Mouse (Mus musculus) liver, embryonic 16.5 days (tissue): ENCODE results near the gene Nynrin. TPM values are rescaled to one million over a fixed set of nuclear protein-coding genes. Genes with fewer than 3 reads are reported as not detected.

Experiments
- ATAC-seq: fragments of 200-750 bp; cut with Nextera tagmentation; 2 replicates; pipeline ENCODE4 v1.8.0; 2017; ENCODE audit warnings: low read depth, mild to moderate bottlenecking, moderate number of reproducible peaks, moderate library complexity
- H3K27ac ChIP-seq: fragments of 300-500 bp; sonication (generic); 2 replicates; pipeline ENCODE4 v1.5.1; 2014; ENCODE audit warnings: mild to moderate bottlenecking, low read length
- H3K27me3 ChIP-seq: fragments of 300-500 bp; sonication (generic); 2 replicates; pipeline ENCODE4 v1.6.1; 2014; ENCODE audit warnings: low read depth, low read length, mixed read lengths; ENCODE audit not compliant: control insufficient read depth, insufficient read depth
- H3K36me3 ChIP-seq: fragments of 300-500 bp; sonication (generic); 2 replicates; pipeline ENCODE4 v1.6.1; 2014; ENCODE audit warnings: mild to moderate bottlenecking; ENCODE audit not compliant: control insufficient read depth, insufficient read depth
- H3K4me1 ChIP-seq: fragments of 300-500 bp; sonication (generic); 2 replicates; pipeline ENCODE4 v1.6.1; 2014; ENCODE audit warnings: low read depth, low read length, mixed read lengths; ENCODE audit not compliant: control insufficient read depth
- H3K4me2 ChIP-seq: fragments of 300-500 bp; sonication (generic); 2 replicates; pipeline ENCODE4 v1.6.1; 2014; ENCODE audit warnings: low read depth, low read length, mixed read lengths
- H3K4me3 ChIP-seq: fragments of 300-500 bp; sonication (generic); 2 replicates; pipeline ENCODE4 v1.5.1; 2014; ENCODE audit warnings: low read depth, mild to moderate bottlenecking, low read length
- H3K9ac ChIP-seq: fragments of 300-500 bp; sonication (generic); 2 replicates; pipeline ENCODE4 v1.6.1; 2014; ENCODE audit warnings: low read depth, low read length
- H3K9me3 ChIP-seq: fragments of 300-500 bp; sonication (generic); replicated peaks from 2 replicates; pipeline ENCODE4 v1.6.1; 2016; ENCODE audit warnings: low read length; ENCODE audit not compliant: control insufficient read depth
- WGBS: fragments of 180-500 bp; shearing (Covaris S2); extraction: QIAGEN DNeasy Blood & Tissue Kit; methylation state at CpG from one replicate; pipeline ENCODE4 v1.1.7; 2014; ENCODE audit not compliant: insufficient replicate concordance; 5-methylcytosine and 5-hydroxymethylcytosine counted together
- polyA plus RNA-seq: library from polyadenylated mRNA; unstranded; fragments of >200 nt; fragmentation: Nextera tagmentation; extraction: Ambion mirVana; gene quantifications from 2 replicates; pipeline ENCODE4 v1.2.1, GENCODE M21; 2015

Gene Nynrin
- polyA plus RNA-seq, 1 experiment from 2014 or later: 2.7 TPM

- no peak for ATAC-seq
- H3K4me1 ChIP-seq: peaks cover 15% of the 10 kb centered on the region
Observed at GRCm38 (mm10) chr14:55854406-55855100, 743 bp downstream of the Nynrin start.

GRCm38 (mm10) chr14:55855101-55855561 is 1.3 kb downstream of the Nynrin start:
- Histone ChIP-seq H3K4me3 (peak overlapping the region; percentile 61), H3K4me1 (peaks cover 15% of the 10 kb centered on the region), H3K9ac (0 out of 2 replicates have a peak overlapping the region, but pooled peaks have one; percentile 52), H3K36me3 (no peaks in the 10 kb centered on the region), H3K27me3 (peaks cover 4% of the 10 kb centered on the region; the same call in 1 of the 2 replicates), H3K4me2 (peak overlapping the region; percentile 63), H3K27ac (peak overlapping the region; percentile 57), H3K9me3 (no peaks in the 10 kb centered on the region)
- whole genome bisulfite sequencing: 15% methylated on average over 4 of the region's 4 CpGs
- ATAC-seq: no peak; the same call in 1 of the 2 replicates

More at GRCm38 (mm10) chr14:55854406-55855100, 743 bp downstream of the Nynrin start:
- Histone ChIP-seq H3K27ac (peak overlapping the region; percentile 57), H3K4me2 (peak overlapping the region; percentile 63), H3K36me3 (no peaks in the 10 kb centered on the region), H3K9me3 (no peaks in the 10 kb centered on the region), H3K27me3 (peaks cover 4% of the 10 kb centered on the region; the same call in 1 of the 2 replicates), H3K9ac (peak overlapping the region; percentile 52), H3K4me3 (peak overlapping the region; percentile 61)
- 6% methylated on average over 9 of the region's 9 CpGs for WGBS

GRCm38 (mm10) chr14:55857588-55857987 is 3.8 kb downstream of the Nynrin start:
- no peaks in the 10 kb centered on the region for H3K9me3 ChIP-seq
- H3K27ac ChIP-seq: no peak overlapping the region
- H3K27me3 ChIP-seq: peaks cover 4% of the 10 kb centered on the region; the same call in 1 of the 2 replicates
- peaks cover 16% of the 10 kb centered on the region for H3K4me1 ChIP-seq
- no peak overlapping the region for H3K4me3 ChIP-seq
- WGBS: 57% methylated on average over 4 of the region's 4 CpGs
- ATAC-seq: no peak
- no peak overlapping the region for H3K4me2 ChIP-seq
- H3K36me3 ChIP-seq: no peaks in the 10 kb centered on the region
- no peak overlapping the region for H3K9ac ChIP-seq

DNA sequence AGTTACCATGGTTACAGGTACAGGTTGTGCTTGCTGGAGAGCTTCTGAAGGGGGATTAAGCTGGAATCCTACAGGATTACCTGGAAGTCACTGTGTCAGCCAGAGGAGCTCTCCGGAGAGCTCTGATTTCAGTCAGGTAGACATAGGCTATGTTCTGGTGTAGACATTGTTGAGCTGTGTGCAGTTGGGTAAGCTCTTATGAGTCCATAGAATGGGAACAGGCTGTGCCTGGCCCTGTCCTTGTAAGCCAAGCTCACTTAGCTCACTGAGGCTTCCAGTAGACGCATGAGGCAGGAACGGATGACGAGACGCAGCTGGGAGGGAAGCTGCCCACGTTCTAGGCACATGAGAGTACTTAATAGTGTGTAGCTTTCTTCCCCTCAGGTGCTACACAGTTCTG is 8.4 kb downstream of the Nynrin start:
- no peaks in the 10 kb centered on the region for H3K27me3 ChIP-seq
- H3K9ac ChIP-seq: no peak overlapping the region
- 59% methylated on average over 6 of the region's 6 CpGs for WGBS
- ATAC-seq: no peak
- peaks cover 6% of the 10 kb centered on the region for H3K4me1 ChIP-seq
- no peaks in the 10 kb centered on the region for H3K9me3 ChIP-seq
- H3K36me3 ChIP-seq: no peaks in the 10 kb centered on the region
- no peak overlapping the region for H3K4me3 ChIP-seq
- no peak overlapping the region for H3K27ac ChIP-seq
- no peak overlapping the region for H3K4me2 ChIP-seq

DNA sequence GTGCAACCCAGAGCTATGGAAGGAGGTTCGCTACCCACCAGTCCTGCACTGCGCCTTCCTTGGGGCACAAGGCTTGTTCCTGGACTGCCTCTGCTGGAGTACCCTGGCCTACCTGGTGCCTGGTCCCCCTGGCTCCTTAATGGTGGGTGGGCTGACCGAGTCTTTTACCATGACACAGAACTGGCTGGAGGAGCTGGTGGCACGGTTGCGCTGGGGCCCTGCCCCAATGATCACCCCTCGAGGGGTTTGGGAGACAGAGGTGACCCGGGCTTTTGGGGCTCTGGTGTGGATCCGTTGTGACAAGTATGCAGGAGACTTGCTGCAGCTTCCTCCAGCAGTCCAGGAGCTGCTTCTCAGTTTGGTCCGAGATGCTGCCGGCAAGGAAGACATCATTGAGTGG is 9.2 kb downstream of the Nynrin start:
- no peak overlapping the region for H3K27ac ChIP-seq
- no peak overlapping the region for H3K4me3 ChIP-seq
- H3K9me3 ChIP-seq: no peaks in the 10 kb centered on the region
- peaks cover 6% of the 10 kb centered on the region for H3K4me1 ChIP-seq
- H3K27me3 ChIP-seq: no peaks in the 10 kb centered on the region
- no peak for ATAC-seq
- no peaks in the 10 kb centered on the region; the same call in 1 of the 2 replicates for H3K36me3 ChIP-seq
- H3K9ac ChIP-seq: no peak overlapping the region
- no peak overlapping the region for H3K4me2 ChIP-seq
- WGBS: 78% methylated on average over 10 of the region's 10 CpGs

DNA sequence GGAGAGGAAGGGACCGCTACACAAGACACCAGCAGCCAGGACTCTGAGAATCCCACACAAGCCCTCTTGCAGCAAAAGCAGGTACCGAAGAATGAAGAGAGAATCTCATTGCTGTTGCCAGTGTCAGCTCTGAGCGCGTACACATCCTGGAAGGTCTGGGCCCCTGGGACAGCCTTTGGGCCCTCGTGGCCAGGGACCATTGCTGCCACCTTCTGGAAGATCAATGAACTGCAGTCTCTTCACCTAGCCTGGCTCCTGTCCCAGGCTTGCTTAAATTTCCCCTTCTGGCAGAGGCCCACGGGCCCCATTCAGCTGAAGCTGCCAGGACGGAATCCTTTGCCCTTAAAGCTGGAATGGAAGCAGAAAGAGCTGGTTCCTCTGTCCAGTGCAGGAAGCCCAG is 10.0 kb downstream of the Nynrin start:
- no peak overlapping the region for H3K9ac ChIP-seq
- H3K27ac ChIP-seq: no peak overlapping the region
- peaks cover 6% of the 10 kb centered on the region for H3K4me1 ChIP-seq
- peak; percentile 49; the same call in 1 of the 2 replicates for ATAC-seq
- H3K4me3 ChIP-seq: no peak overlapping the region
- no peaks in the 10 kb centered on the region; the same call in 1 of the 2 replicates for H3K36me3 ChIP-seq
- H3K9me3 ChIP-seq: no peaks in the 10 kb centered on the region
- no peaks in the 10 kb centered on the region for H3K27me3 ChIP-seq
- no peak overlapping the region for H3K4me2 ChIP-seq
- 36% methylated on average over 7 of the region's 7 CpGs for WGBS

DNA sequence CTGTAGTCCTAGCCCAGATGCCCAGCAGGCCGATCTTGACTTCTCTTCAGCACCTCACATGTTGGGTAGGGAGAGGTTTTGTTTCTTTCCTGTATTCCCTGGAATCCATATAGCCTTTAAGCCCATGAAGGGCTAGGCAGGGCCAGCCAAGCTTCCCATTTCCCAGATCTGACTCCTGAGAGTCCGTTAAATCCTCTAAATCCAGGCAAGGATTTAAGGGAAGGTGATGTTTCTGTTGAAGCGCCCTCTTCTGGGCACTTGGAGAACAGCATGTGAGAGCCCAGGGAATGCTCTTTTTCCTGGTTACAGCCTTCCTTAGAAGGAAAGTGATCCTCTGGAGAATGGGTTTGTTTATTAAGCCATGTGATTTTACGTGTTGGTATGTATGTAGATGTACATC is 13.2 kb downstream of the Nynrin start:
- H3K27me3 ChIP-seq: no peaks in the 10 kb centered on the region
- no peak for ATAC-seq
- no peak overlapping the region for H3K4me2 ChIP-seq
- no peaks in the 10 kb centered on the region for H3K4me1 ChIP-seq
- H3K27ac ChIP-seq: no peak overlapping the region
- no peak overlapping the region for H3K4me3 ChIP-seq
- no peak overlapping the region for H3K9ac ChIP-seq
- H3K9me3 ChIP-seq: no peaks in the 10 kb centered on the region
- no peaks in the 10 kb centered on the region; the same call in 1 of the 2 replicates for H3K36me3 ChIP-seq
- WGBS: 35% methylated on average over 4 of the region's 4 CpGs

- ATAC-seq: no peak
- 73% methylated on average over 14 of the region's 14 CpGs for WGBS
- H3K36me3 ChIP-seq: no peaks in the 10 kb centered on the region; the same call in 1 of the 2 replicates
- no peak overlapping the region for H3K9ac ChIP-seq
- H3K27ac ChIP-seq: no peak overlapping the region
- H3K4me1 ChIP-seq: no peaks in the 10 kb centered on the region; the same call in 1 of the 2 replicates
- H3K9me3 ChIP-seq: no peaks in the 10 kb centered on the region
- no peak overlapping the region for H3K4me2 ChIP-seq
- H3K27me3 ChIP-seq: no peaks in the 10 kb centered on the region
- H3K4me3 ChIP-seq: no peak overlapping the region
Observed at GRCm38 (mm10) chr14:55868230-55869026, 14.6 kb downstream of the Nynrin start.
